Mouse (Mus musculus): Measurements from ENCODE around the gene Fhit. TPM values are rescaled to one million over a fixed set of nuclear protein-coding genes. Genes with fewer than 3 reads are reported as not detected.

Fhit gene
- polyA plus RNA-seq, 1 experiment from 2014 or later = 6.1 TPM

DNA sequence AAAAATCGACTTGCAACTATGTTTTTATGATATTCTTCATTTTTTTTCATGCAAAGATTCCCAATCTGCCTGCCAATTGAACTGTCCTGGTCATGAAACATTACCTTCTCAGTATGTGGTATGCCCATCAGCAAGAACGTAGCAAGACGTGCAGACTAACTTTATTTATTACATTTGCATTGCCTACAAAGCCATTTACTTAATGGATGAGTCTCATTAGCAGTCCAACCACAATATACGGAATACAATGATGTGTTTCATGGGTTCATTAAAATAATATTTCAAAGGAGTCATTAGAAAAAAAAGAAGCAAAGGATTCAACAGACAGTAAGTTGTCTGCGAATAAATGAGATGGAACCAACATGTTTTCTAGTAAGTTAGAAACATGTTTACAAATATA lies 933.1 kb downstream of the Fhit start:
- H3K4me1 ChIP-seq = no peaks in the 10 kb centered on the region
- no peak overlapping the region for H3K4me2 ChIP-seq (replicated peaks)
- no peak overlapping the region for H3K4me3 ChIP-seq
- H3K27me3 ChIP-seq = no peaks in the 10 kb centered on the region
- H3K9ac ChIP-seq (replicated peaks) = no peak overlapping the region
- whole genome bisulfite sequencing = 72% methylated on average over 5 of the region's 5 CpGs
- no peaks in the 10 kb centered on the region for H3K36me3 ChIP-seq
- H3K9me3 ChIP-seq = no peaks in the 10 kb centered on the region
- no peak overlapping the region for H3K27ac ChIP-seq (replicated peaks)
- no peak for ATAC-seq (replicated peaks)

DNA sequence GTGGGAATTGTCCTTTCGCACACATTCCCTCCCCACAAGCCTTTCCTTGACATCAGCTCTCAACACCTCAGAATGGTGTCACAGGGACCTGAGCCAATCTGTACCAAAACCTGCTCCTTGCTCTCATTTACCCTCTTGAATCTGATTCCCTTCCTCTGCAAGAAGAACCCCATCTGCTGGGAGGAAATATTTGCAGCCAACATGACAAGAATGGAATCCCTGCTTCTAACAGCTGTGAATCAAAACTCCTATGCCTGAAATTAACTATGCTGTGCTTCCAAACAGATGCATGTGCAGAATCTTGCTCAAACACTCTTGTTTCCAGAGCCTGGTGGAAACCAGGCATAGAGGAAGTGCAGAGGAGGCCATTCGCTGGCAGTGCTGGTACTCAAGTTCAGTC lies 940.0 kb downstream of the Fhit start:
- Histone ChIP-seq H3K4me1 (0 out of 2 replicates have a peak, but pooled peaks cover 4% of the 10 kb centered on the region), H3K9ac (replicated peaks) (no peak overlapping the region), H3K4me3 (no peak overlapping the region), H3K27me3 (no peaks in the 10 kb centered on the region), H3K27ac (replicated peaks) (no peak overlapping the region), H3K9me3 (no peaks in the 10 kb centered on the region), H3K4me2 (replicated peaks) (no peak overlapping the region), H3K36me3 (no peaks in the 10 kb centered on the region)
- WGBS = 67% methylated on average over 2 of the region's 2 CpGs
- no peak for ATAC-seq (replicated peaks)

DNA sequence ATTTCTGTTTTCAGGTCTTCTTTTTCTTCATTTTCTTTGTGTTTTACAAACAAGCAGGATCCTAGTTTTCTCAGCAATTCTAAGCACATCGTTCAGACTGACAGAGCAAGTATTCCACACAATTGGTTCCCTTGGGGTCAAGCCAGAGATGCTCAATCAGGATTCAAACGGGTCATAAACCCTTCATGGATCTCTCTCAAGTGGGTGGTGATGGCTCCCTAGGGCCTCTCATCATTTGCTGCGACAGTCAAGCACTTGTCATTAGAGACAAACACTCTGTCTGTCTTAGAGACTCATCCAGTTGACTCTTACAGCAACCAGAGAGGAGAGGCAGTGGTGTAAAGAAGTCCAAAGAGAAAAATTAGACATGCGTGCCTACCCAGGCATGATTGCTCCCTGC lies 948.6 kb downstream of the Fhit start:
- no peaks in the 10 kb centered on the region for H3K9me3 ChIP-seq
- H3K9ac ChIP-seq (replicated peaks) = no peak overlapping the region
- 66% methylated on average over 4 of the region's 4 CpGs for WGBS
- no peak overlapping the region for H3K4me3 ChIP-seq
- H3K27me3 ChIP-seq = no peaks in the 10 kb centered on the region
- H3K4me1 ChIP-seq = no peaks in the 10 kb centered on the region
- H3K4me2 ChIP-seq (replicated peaks) = no peak overlapping the region
- H3K27ac ChIP-seq (replicated peaks) = no peak overlapping the region
- no peaks in the 10 kb centered on the region for H3K36me3 ChIP-seq
- no peak for ATAC-seq (replicated peaks)

DNA sequence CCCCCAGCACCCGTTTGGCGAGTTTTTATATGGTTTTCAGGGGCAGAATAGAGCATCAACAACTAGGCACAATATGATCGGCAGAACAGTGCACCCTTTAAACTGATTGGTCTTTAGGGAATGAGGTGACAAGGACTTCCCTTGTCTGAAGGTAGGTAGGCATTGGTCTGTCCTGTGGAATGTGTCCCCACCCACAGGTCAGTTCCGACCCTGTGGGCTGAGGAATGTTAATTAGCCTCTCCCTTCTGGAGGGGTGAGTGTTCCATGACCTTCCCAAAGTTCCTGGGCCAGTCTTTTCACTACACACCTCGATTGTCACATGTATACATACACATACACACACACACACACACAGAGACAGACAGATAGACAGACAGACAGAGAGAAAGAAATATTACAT lies 950.7 kb downstream of the Fhit start:
- ATAC-seq (replicated peaks) = no peak
- H3K4me1 ChIP-seq = no peaks in the 10 kb centered on the region
- no peak overlapping the region for H3K27ac ChIP-seq (replicated peaks)
- H3K9ac ChIP-seq (replicated peaks) = no peak overlapping the region
- no peaks in the 10 kb centered on the region for H3K36me3 ChIP-seq
- 65% methylated on average over 5 of the region's 5 CpGs for WGBS
- H3K27me3 ChIP-seq = no peaks in the 10 kb centered on the region
- no peak overlapping the region for H3K4me3 ChIP-seq
- H3K4me2 ChIP-seq (replicated peaks) = no peak overlapping the region
- no peaks in the 10 kb centered on the region for H3K9me3 ChIP-seq

DNA sequence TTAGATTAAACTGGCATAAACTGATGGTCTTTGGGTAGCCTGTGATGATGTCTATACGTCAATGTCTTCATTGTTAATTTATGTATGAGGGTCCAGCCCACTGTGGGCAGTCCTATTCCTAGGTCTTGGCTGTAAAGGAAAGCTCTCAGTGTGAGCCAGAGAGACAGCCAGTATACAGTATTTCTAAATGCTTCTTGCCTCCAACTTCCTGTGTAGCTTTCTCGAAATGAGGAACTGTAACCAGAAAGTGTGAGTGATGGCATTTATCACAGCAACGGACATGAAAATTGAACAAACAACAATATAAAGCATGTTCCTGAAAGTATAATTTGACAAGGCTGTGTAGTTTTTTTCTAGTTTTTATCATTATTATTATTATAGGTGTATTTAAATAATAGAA lies 952.8 kb downstream of the Fhit start:
- H3K27me3 ChIP-seq = no peaks in the 10 kb centered on the region
- ATAC-seq (replicated peaks) = no peak
- no peaks in the 10 kb centered on the region for H3K4me1 ChIP-seq
- H3K36me3 ChIP-seq = no peaks in the 10 kb centered on the region
- H3K27ac ChIP-seq (replicated peaks) = no peak overlapping the region
- no peak overlapping the region for H3K9ac ChIP-seq (replicated peaks)
- no peaks in the 10 kb centered on the region for H3K9me3 ChIP-seq
- 92% methylated on average over 3 of the region's 3 CpGs for WGBS
- no peak overlapping the region for H3K4me3 ChIP-seq
- H3K4me2 ChIP-seq (replicated peaks) = no peak overlapping the region

DNA sequence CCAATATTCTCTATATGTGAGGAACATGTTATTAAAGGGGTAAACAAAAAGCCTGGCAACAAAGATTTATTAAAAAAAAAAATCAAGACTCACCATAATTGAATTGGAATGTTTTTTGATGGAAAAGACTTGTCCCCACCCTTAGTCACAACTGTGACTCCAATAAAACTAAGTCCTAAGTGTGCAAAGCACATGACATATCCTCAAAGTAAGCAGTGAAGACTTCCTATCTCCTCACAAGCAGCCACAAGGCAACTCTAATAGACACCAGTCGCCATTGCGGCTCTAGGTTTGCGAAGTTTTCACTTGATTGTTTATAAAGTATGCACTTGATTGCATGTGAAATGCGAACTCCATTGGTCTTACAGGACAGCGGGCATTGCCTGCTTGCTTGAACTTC lies 956.1 kb downstream of the Fhit start:
- Histone ChIP-seq H3K4me1 (no peaks in the 10 kb centered on the region), H3K36me3 (no peaks in the 10 kb centered on the region), H3K9me3 (no peaks in the 10 kb centered on the region), H3K4me2 (replicated peaks) (no peak overlapping the region), H3K27me3 (no peaks in the 10 kb centered on the region), H3K9ac (replicated peaks) (no peak overlapping the region), H3K27ac (replicated peaks) (no peak overlapping the region), H3K4me3 (no peak overlapping the region)
- 94% methylated on average over 5 of the region's 5 CpGs for WGBS
- ATAC-seq (replicated peaks) = no peak

DNA sequence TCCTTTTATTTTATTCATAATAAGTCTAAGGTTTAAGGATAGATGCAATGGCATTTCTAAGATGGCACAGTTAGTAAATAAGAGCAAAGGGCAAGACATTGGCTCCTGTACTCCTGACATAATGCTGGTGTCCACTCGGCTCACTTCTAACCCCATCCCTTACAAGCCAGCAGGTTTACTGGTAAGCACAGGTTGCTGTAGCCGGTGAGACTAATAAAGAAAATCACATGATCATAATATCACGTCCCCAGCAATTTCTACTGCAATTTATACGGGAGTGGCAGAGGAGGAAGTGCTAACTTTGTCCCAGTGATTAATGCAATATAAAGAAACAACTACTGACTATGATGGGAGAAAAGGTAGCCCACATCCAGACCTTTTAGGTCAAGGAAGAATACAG lies 956.5 kb downstream of the Fhit start:
- H3K4me2 ChIP-seq (replicated peaks) = no peak overlapping the region
- H3K9me3 ChIP-seq = no peaks in the 10 kb centered on the region
- ATAC-seq (replicated peaks) = no peak
- H3K27me3 ChIP-seq = no peaks in the 10 kb centered on the region
- no peaks in the 10 kb centered on the region for H3K4me1 ChIP-seq
- no peak overlapping the region for H3K27ac ChIP-seq (replicated peaks)
- H3K4me3 ChIP-seq = no peak overlapping the region
- H3K9ac ChIP-seq (replicated peaks) = no peak overlapping the region
- 83% methylated on average over 4 of the region's 4 CpGs for WGBS
- H3K36me3 ChIP-seq = no peaks in the 10 kb centered on the region

DNA sequence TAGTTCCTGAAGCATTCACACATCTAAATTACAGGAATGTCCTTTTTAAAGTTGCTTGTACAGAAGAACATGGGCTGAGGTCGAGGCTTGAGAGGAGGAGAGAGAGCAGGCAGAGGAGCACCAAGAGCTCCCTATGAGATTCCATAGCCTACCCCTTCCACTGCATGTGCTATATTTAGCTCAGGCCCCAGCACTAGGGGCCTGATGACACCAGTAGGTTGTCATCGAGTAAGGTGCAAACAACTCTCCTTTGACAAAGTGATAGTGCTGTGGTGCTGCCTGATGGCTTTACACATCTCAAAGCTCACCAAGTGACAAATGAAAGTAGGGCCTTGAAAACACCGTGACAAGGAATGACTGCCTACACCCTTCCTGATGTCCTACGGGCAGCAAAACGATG lies 967.7 kb downstream of the Fhit start:
- Histone ChIP-seq H3K27me3 (no peaks in the 10 kb centered on the region), H3K4me2 (replicated peaks) (no peak overlapping the region), H3K27ac (replicated peaks) (no peak overlapping the region), H3K4me3 (no peak overlapping the region), H3K4me1 (no peaks in the 10 kb centered on the region), H3K9me3 (no peaks in the 10 kb centered on the region), H3K36me3 (no peaks in the 10 kb centered on the region), H3K9ac (replicated peaks) (no peak overlapping the region)
- WGBS = 71% methylated on average over 5 of the region's 5 CpGs
- ATAC-seq (replicated peaks) = no peak

DNA sequence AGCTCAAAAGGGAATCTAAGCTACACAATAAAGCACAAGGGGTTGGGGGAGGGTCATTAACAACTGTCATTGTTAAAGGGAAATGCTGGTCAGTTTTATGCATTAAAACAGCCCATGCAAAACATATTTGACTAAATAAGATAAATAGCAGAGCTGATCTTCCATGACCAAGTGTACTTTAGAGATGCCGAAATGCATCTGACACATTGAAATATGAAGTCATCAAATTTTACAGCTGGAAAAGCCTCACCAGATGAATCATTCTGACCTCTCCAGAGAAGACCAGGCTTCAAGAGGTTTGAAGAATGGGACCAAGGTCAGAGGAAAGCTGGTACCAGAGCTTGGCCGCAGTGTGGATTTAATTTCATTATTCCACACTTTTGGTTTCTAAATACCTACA lies 990.1 kb downstream of the Fhit start:
- no peak overlapping the region for H3K4me2 ChIP-seq (replicated peaks)
- no peak overlapping the region for H3K27ac ChIP-seq (replicated peaks)
- 72% methylated on average over 2 of the region's 2 CpGs for WGBS
- no peaks in the 10 kb centered on the region for H3K9me3 ChIP-seq
- H3K36me3 ChIP-seq = no peaks in the 10 kb centered on the region
- ATAC-seq (replicated peaks) = no peak
- H3K9ac ChIP-seq (replicated peaks) = no peak overlapping the region
- peaks cover 6% of the 10 kb centered on the region for H3K4me1 ChIP-seq
- no peak overlapping the region for H3K4me3 ChIP-seq
- H3K27me3 ChIP-seq = no peaks in the 10 kb centered on the region

DNA sequence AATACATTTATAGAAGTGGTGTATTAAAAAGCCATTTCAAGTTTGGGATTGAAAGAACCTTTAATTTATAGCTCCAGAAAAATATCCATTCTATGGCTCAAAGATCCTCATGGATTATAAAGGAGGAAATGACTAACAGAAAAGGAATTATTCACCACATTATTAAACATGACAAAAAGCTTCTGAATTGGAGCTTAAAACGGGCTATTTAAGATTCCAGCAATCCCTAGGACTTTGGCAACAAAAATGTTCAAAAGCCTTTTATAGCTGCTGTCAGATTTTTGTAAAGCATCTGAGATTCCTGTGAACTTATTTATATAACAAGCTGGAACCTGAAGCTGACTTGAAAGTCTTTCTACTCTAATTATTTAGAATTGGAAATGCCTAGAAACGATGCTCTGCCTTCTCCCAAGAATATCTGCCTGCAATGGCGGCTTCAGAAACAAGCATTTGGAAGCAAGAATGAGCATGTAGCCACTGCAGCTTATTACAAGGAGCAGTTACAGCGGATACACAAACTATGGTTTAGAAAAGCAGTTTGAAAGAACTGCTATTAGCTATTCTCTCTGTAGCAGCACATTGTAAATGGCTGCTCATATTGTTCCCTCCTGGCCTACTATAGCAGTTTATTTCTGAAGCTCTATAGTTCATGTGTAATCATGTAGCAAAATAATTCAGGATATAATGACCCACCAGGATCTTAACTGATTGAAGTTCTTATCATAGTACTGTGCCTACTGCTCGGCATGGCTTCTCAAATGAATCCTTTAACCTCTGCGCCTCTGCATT lies 995.0 kb downstream of the Fhit start:
- Histone ChIP-seq H3K27me3 (no peaks in the 10 kb centered on the region), H3K36me3 (no peaks in the 10 kb centered on the region), H3K9ac (replicated peaks) (no peak overlapping the region), H3K4me3 (no peak overlapping the region), H3K27ac (replicated peaks) (peak overlapping the region; percentile 52; the same call in 1 of the 2 replicates), H3K4me1 (peaks cover 8% of the 10 kb centered on the region), H3K4me2 (replicated peaks) (no peak overlapping the region), H3K9me3 (no peaks in the 10 kb centered on the region)
- WGBS = 12% methylated on average over 6 of the region's 6 CpGs
- peak; percentile 66 for ATAC-seq (replicated peaks)

DNA sequence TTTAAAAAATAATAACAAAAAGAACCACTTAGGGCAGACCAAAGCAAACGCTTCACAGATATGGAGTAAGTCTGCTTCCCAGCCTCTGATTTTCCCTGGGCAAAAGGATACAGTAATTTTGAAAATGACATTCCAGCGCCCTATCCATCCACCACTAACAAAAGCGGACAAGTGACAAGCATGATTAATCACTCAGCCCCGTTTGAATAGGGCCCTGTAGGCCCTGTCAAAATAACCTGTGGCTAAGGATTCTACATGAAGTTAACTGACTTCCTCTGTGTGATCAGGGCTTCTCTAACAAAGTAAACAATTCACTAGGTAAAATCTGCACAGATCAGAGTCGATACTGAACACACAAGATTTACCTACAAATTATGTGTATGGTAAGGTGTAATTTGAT lies 1012.0 kb downstream of the Fhit start:
- 39% methylated on average over 5 of the region's 5 CpGs for WGBS
- no peak overlapping the region for H3K4me2 ChIP-seq (replicated peaks)
- H3K27me3 ChIP-seq = no peaks in the 10 kb centered on the region
- no peaks in the 10 kb centered on the region for H3K9me3 ChIP-seq
- no peaks in the 10 kb centered on the region for H3K36me3 ChIP-seq
- H3K9ac ChIP-seq (replicated peaks) = no peak overlapping the region
- no peaks in the 10 kb centered on the region for H3K4me1 ChIP-seq
- no peak overlapping the region for H3K4me3 ChIP-seq
- no peak overlapping the region for H3K27ac ChIP-seq (replicated peaks)
- ATAC-seq (replicated peaks) = no peak

DNA sequence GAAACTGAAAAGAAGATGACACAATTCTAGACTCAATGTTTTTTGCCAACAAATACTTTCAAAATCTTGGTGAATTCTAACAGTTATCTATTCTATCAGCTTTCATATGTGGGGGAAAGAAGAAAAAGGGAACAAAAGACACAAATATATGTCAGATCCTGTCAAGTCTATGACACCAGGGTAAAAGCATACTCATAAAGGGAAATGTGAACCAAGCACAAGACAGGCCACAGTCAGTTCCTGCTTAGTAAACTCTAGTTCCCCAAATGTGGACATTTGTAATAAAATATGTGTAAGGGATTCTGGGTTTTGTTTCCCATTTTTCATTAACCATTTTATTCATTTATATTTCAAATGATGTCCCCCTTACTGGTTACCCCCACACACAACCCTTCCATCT lies 1022.5 kb downstream of the Fhit start:
- Histone ChIP-seq H3K36me3 (no peaks in the 10 kb centered on the region), H3K4me3 (no peak overlapping the region), H3K9me3 (no peaks in the 10 kb centered on the region), H3K4me1 (no peaks in the 10 kb centered on the region), H3K4me2 (replicated peaks) (no peak overlapping the region), H3K27ac (replicated peaks) (no peak overlapping the region), H3K9ac (replicated peaks) (no peak overlapping the region), H3K27me3 (no peaks in the 10 kb centered on the region)
- ATAC-seq (replicated peaks) = no peak

DNA sequence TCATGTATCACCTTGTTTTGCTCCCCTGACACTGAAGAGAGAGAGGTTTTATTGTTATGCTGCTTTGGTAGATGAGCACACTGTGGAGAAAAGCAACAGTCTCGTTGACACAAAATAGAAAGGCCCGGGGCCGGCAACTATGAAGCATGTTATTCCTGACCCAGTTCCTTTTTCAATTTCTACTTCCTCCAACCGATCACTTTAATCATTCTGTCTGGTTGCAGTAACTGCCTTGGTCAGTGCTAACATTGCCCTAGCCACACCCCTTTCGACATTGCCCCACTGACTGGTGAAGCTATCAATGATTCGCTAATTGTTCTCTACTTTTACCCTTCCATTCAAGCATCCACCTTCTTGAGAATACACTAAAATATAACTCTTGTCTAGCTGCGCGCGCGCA lies 1028.0 kb downstream of the Fhit start:
- no peak overlapping the region for H3K9ac ChIP-seq (replicated peaks)
- no peaks in the 10 kb centered on the region for H3K9me3 ChIP-seq
- no peak overlapping the region for H3K4me2 ChIP-seq (replicated peaks)
- no peak overlapping the region for H3K4me3 ChIP-seq
- H3K4me1 ChIP-seq = no peaks in the 10 kb centered on the region
- H3K27ac ChIP-seq (replicated peaks) = no peak overlapping the region
- no peaks in the 10 kb centered on the region for H3K36me3 ChIP-seq
- ATAC-seq (replicated peaks) = no peak
- 95% methylated on average over 10 of the region's 10 CpGs for WGBS
- no peaks in the 10 kb centered on the region for H3K27me3 ChIP-seq

All from forebrain, embryonic 15.5 days (tissue).